Mouse (Mus musculus) kidney, adult 8-10 months (tissue): ENCODE results near the gene Cd37.

ENCODE experiments used
- DNase-seq, 2 experiments: peaks; one replicate each; pipeline ENCODE4 v3.0.0; 2022

Cd37 gene

DNA sequence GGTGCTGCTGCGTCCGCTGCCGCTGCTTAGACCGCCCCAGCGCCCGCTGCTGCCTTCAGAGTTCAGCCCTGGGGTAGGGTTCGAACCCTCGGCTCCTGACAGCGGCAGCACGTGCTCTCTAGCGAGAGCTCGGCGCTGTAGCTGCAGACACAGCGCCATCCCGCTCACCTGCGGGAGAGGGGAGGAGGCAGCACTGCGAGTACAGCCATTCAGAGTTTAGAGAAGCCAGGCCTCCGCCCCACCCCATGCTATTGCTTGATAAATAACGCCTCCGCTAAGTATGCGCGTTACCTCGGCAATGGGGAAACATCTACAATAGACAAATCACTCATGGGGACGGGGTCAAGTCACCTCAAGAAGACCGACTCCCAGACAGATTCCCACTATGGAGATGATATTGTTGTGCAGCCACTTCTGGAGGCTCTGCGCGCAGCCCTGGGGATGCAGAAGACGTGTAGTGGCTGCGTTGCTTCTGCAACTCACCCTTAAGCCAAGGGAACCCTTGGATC lies 4.5 kb downstream of the Cd37 start:
- DNase-seq = no peak

DNA sequence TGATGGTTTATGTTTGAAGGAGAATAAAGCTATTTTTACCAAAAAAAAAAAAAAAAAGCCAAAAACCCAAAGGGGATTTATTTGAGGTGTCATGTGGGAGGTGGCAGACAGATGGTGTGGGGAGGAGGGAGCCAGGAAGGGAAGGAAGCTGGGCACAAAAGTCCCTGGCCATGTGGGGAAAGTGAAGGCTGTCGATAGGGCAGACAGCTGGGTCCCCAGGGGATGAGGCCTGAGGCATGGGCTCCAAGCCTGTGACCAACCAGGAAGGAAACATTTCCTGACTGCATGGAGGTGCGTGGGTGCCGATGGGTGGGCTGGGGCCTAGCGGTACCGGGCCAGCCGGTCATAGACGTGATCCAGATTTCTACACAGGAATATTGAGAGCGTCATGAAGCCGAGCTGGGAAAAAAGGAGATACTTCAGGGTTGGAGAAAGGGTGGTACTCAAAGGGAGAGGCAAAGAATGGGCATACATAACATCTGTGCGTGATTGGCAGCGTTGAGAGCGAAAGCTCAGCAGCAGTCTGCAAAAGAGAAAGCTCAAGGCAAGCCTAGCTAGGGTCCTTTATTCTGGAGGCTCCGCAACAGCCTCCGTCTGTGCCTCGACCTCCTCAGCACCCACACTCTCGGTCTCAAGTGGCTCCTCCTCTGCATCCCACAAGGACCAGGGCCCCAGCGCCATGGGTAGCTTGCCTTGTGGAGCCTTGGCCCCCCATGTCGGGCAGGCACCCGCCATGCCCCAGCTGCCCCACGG lies 5.2 kb downstream of the Cd37 start:
- no peak for DNase-seq

DNA sequence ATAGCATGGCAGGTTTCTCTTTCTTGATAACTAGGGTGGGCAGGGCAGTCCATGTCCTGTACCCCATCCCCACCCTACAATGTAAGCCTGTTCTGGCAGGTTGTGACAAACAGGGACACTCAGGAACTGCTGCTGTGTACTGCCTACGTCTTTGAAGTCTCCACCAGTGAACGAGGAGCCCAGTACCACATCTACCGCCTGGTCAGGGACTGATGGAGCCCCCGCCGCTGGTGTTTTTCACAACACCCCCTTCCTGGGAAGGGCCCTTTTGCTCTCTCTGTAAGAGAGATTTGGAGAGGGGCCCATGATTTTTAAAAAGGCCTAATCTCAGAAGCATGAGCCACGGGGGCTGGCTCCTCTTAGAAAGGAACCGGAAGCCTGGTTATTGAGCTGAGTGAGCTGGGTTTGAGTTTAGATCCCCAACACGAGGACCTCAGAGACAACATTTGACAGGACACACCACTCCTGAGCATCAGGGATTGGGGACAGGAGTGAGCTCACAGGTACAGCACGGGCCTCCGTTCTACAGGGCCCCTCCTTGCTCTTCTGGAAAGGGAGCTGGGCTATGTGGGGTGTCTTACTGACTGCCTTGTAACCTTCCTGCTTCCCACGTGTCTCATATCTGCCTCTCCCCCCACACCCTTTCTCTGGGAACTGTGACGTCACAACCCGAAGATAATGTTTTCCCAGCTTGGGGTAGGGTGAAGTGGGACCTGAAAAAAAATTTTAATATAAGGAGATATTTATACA lies 6.0 kb downstream of the Cd37 start:
- DNase-seq = no peak

DNA sequence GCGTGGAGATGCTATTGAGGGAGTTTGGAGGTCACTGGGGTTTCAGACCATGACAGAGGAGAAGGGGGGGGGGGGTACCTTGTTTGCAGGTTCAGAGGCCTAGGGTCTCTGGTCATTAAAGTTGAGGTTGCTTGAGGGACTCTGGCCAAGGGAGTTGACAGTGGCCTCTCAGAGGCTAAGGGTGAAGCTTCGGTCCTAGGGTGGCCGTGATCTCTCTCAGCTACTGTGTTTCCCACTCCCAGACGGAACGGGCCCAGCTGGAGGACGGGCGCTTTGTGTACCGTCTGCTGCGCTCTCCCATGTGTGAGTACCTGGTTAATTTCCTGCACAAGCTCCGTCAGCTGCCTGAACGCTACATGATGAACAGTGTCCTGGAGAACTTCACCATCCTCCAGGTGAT lies 7.0 kb downstream of the Cd37 start:
- DNase-seq = no peak

DNA sequence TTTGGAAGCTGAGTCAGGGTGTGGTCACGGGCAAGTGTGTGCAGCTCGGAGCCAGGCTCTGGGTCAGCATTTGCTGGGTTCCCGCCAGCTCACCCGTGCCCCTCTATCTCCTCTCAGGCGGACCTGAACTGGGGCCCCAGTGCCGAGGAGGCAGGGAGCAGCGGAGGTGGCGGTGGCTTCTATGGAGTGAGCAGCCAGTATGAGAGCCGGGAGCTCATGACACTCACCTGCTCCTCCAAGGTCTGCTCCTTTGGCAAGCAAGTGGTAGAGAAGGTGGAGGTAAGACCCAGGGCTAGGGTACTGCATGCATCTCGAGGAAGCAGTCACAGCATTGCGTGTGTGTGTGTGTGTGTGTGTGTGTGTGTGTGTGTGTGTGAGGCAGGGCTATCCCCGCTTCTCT lies 7.7 kb downstream of the Cd37 start:
- no peak for DNase-seq

DNA sequence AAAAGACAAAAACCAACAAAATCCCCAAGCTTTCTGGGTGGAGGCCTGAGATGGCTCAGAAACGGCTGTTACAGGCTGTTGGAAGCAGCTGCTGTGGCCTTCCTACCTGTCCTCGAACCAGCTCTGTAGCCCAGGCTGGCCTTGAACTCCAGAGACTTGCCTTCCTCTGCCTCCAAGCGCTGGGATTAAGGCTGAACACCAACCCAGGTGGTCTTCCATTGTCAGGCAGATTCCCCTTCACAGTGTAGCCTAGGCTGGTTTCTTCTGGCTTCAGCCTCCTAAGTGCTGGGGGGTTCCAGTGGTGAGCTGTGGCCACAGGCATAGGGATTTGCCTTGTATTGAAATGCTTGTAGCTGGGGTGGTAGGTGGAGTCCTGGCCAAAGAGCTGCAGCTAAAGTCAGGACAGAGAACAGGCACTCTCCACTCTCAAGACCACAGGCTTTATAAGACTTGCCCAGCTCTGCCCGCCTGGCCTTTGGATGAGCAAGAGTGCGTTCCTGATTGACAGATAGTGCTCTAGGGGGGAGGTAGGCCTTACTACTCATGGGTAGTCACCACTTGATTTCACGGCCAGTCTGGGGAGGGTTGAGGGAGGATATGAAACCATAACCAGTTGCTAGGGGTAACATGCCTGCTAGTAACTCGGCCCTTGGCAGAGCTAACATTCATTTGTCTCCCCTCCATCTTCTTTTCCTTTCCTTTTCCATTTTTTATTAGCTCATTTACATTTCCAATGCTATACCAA lies 9.3 kb downstream of the Cd37 start:
- DNase-seq = no peak

DNA sequence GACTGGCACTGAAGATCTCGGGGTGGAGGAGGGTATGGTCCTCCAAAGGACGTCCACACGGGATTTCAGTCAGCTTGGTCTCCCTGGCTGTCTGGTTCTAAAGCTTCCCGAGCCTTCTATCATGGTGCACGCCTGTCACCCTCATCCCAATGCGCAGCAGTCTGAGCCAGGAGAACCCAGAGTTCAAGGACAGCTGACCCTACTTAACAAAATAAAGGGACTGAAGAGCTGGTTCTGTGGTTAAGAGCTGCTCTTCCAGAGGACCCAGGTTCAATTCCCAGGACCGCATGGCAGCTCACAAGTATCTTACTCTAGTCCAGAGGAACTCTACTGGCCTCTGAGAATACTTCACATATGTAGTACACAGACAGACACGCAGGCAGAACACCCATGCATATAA lies 9.9 kb downstream of the Cd37 start:
- no peak for DNase-seq

DNA sequence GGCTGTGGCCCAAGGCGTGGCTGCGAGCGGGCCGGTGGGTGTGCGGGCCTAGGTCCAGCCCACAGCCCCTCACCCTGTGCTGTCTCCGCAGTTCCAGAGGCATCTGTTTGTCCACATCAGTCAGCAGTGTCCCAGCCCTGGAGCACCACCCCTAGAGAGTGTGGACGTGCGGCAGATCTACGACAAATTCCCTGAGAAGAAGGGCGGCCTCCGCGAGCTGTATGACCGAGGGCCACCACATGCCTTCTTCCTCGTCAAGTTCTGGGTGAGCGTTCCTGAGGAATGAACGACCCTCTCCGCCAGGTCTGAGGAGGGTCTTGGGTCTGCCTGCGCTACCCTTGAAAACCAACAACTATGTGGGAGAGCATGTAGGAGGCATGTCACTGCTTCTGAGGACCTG lies 10.4 kb downstream of the Cd37 start:
- no peak for DNase-seq

DNA sequence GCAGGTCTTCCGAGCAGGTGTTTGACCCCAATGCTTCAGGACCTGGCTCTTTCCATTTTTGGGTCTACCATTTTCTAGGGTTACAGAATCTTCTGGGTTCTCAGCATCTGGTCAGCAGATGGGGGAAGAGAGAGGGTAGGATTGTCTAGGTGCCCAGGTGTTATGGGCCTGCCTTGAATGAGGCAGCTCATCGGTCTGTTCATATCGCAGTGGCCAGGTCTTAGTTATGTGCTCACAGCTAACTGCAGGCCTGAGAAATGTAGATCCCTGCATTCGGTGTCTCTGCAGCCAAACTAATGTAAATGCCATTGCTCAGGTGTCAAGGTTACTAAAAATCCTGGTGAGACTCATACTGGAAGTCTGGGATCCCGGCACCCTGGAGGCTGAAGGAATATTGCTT lies 12.5 kb downstream of the Cd37 start:
- DNase-seq = no peak

DNA sequence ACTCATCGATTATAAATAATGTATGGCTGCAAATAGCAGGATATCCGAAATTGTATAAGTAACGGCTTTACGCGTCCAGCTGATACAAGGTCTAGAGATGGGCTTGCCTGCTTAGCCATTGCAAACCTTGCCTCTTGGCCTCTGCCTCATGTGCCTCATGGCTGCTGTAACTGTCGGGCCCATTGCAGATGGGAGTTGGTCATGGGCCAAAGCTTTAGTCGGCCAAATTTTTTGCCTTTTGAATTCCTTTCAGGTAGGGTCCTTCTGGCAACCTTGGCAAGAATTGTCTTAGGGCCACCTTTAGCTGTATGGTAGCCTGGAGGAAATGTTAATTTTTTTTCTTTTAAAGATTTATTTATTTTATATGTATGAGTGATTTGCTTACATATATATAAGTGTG lies 14.1 kb downstream of the Cd37 start:
- DNase-seq = no peak

DNA sequence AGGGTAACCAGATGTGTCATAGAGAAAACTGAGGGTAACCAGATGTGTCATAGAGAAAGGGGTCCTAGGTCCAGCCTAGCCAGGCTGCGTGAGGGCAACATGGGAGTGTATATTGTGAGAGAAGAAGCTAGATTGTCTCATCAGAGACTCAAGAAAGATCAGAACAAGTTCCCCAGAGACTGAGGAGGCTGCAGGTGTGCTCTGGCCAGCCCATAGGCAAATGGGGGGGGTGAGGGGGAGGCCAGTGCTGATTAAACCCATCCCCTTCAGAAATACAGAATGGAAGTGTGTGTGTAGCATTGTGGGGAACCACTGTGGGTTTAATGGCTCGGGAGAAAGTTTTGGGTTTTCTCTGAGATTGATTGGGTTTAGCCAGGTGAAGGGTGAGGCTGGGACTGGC lies 17.2 kb downstream of the Cd37 start:
- DNase-seq = no peak

DNA sequence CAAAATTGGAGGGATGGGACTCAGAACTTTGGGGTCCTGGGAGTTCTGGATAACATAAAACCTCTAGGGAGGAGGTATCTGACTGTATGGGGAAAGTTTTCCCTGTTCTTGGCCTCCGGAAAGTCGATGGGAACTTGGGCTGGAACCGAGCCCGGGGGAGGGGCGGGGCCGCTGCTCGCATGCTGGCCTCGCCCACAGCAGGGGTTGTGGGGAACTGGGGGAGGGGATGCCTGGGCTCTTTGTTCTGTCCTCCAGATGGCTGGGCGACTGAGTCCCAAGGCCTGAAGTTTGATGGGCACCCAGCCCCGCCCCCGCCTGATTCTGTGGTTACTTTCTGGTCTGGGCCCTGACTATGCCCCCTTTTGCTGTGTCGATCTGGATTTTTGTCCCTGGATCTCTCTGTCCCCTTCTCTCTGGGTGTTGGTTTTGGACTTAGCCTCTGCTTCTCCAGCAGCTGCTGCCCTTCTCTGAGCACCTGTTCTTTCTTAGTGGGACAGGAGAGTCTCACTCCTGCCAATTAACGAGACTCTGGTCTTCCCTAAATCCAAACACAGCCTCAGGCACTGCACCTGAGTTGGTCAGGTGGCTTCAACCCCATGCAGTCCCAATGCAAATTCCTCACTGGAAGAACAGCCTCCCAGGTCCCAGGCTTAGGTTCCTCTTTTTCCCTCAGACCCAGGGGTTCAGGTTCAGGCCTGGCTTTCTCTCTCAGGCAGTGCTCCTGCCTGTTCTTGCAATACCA lies 22.3 kb downstream of the Cd37 start:
- peak in 1 of 2 experiments; percentile 29 for DNase-seq

DNA sequence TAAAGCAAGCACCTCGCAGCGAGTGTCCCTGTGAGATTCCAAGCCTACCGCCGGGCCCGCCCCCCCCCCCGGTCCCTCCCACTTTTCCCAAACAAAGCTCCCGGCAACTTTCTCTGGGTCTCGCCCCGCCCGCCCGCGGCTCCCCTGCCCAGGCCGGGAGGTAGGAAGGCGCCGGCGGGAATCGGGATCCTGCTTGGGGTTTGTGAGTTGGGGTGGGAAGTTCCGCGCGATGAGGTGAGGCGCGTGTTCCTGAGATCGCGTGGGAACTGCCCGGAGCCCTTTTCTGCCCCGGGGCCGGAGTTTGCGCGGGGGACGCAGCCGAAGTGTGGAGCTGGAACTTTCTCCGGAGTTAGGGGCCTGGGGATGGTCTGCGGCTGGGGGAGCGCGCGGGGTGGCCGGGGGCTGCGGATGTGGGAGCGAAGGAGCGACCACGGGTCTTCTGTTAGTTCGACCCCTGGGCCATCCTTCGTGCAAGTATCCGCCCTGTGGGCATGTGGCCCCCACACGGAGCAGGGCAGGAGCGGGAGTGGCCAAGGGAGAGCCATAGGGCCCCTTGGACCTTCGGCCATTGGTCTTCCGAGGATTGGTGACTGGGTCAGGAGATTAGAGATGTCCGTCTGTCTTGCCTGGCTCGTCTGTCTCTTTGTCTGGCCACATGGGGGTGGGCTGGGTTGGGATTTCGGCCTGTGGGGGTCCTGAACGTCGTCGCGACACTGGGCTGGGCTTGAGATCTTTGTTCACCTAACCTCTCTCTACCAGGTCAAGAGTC lies 23.1 kb downstream of the Cd37 start, which contains the start of gene Tead2:
Gene Tead2, plus strand, starts transcription at position 81 of the 769 bp plus-strand sequence.
- DNase-seq = peak in 1 of 2 experiments; percentile 15

DNA sequence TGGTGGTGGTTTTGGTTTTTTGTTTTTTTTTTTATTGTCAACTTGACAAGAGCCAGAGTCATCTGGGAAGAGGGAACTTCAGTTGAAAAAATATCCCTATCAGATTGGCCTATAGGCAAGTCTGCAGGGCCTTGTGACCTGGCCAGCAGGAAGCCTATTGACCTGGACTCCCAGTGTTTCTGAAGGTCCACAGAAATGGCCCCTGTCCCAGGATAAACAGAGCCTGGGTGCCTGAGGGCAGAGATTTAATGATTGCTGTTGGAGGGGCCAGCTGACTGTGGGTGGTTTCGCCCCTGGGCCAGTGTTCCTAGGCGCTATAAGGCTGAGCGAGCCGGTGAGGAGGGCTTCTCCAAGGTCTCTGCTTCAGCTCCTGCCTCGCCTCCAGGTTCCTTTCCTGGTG lies 25.2 kb downstream of the Cd37 start:
- DNase-seq = no peak

DNA sequence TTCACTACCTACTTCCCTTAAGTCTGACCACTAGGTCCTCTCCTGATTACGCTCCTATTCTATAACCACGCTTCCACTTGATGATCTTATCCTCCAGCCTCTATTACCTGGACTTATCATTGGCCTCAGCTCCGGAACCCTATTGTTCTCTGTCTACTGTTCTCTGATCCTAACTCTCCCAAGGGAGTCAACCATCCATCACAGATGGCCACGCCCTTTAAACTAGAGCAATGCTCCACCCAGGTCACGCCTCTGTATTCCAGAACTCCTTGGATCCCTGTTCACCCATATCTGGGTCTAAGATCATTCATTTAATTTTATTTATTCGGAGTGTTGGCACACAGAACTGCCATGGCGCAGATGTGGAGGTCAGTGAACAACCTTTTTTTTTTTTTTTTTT lies 26.6 kb downstream of the Cd37 start:
- no peak for DNase-seq

DNA sequence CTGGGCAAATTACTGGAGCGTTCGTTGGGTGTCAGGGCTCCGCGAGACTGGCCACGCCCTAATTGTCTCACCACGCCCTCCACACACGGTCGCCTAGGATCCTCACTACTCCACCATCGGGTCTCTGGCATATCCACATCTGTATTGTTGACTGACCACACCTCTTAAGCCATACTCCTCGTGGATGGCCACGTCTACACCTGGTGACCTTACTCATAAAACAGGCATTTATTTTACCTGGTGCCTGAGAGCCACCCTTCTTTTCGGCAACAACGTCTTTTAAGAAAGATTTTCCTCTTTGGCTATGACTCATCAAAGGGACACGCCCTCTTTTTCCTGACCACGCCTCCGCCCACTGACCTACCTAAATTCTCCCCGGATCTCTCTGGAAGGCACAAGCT lies 27.1 kb downstream of the Cd37 start, which contains the start of gene Dkkl1:
Gene Dkkl1, minus strand, starts transcription at position 297 of the 401 bp plus-strand sequence.
- DNase-seq = no peak

DNA sequence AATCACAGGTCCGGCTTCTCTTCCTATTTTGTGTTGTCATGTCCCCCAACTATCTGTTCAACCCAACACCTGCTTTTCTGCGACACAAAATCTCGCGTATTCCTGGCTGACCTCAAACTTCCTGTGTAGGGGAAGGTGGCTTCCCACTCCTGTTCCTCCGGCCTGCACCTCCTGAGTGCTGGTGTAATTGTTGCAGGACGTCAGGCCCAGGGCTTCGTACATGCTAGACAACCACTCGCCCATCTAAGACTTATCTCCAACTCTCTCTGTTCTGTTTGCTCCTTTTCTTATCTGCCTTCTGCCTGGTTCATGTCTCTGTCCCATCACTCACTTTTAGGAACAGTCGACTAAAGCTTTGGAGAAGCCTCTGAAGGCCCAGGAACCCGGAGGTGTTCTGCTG lies 27.8 kb downstream of the Cd37 start:
- DNase-seq = no peak

DNA sequence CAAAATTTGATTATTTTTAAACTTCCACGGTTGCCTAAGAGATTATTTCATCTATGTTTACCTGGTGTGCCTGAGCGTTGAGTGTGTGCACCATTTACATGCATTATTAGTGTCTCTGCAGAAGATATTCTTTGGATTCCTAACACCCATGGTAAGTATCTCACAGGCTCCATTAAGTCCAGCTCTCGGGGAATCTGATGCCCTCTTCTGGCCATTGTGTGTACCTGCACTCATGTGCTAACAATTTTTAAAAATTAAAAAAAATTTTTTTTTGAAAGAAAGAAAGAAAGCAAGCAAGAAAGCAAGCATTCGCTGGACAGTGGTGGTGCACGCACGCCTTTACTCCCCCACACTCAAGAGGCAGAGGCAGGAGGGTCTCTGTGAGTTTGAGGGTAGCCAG lies 30.7 kb downstream of the Cd37 start:
- DNase-seq = no peak

DNA sequence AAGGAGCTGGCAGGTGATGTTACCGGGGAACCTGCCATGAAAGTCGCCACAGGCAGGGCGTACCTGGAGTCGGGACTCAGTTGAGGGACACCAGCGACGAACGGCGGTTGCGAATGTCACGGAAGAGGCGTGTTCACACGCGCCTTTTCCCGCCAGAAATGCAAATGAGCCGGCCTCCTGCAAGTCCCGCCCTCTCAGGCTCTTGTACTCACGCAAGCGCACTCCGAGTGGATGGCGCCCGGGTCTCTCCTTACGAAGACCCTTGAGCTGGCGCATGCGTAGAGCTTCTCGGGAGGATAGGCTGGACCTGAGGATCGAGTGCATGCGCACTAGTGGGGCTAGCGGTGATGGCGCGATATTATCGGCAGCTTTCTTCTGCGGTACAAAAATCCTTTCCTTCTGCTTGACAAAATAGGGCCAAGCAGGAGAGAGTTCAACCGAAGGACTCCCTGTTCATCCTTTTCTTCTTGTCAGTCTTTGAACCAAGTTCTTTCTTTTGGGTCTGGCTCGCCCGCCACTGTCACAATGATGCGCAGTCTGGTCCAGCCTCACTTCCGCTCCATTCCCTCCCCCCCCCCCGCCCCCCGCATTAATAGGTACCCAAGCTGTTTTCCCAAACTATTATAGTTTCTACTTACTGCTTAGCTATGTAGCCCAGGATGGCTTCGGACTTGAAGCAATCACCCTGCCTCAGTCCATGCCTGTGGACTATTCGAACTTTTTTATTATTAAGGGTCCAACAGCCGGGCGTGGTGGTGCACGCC lies 34.4 kb downstream of the Cd37 start, which contains the start of gene Ccdc155:
Gene Ccdc155, minus strand, starts transcription at position 513 of the 764 bp plus-strand sequence.
- peak; percentile 82 to 84 for DNase-seq

DNA sequence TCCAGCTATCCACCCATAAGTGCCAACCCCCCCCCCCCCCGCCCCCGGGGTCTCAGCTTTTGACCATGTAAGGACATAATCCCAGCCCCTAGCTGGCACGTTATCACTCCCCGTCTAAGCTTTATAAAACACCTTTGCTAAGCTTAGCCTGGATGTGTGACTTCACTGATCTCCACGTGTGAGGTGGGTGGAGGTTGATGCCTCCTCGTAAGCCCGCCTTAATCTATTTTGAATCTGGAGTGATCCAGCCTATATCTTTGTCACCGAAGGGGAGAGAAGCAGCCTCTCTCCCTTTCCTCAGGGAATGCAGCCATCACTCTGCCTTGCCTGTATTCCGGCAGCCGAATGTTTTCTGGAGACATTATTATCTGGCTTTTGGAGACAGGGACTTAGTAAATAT lies 36.3 kb downstream of the Cd37 start:
- DNase-seq = no peak

DNA sequence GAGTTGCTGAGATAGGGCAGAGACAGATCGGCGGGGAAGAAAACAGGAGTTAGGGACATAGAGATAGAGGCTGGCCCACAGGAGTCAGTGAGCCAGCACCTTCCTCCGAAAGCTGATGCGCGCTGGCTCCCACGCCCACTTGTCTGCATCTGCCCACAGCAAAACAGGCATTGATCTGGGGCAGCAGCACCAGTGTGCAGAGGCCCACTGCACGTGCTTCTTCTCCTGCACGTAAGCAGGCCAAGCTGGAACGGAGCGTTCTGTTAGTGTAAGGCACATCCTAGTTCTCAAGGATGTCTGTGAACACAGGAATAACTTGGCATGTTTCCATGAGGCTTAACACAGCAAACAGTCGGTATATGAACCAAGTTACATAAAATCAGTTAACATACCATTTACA lies 40.0 kb downstream of the Cd37 start:
- no peak for DNase-seq
